In genomic region chr19:45028746-45029145, GRCm38 (mm10) we compare ENCODE assay signal across 12 mouse cellular contexts. TPM values are rescaled to one million over a fixed set of nuclear protein-coding genes. Genes with fewer than 3 reads are reported as not detected.
DNase-seq lines count a peak whose midpoint lies in the region; ATAC-seq and TF ChIP-seq lines count a peak whose summit lies in the region.
"Had no signal": no experiment of that assay in that cellular context is flagged by ENCODE, and none has a peak within 500 bp of the region (broad histone marks: within the 10 kb centered on the region; RNA-seq: fewer than 3 reads in every experiment).

No protein-coding gene starts in this region.

- H3K4me2 ChIP-seq in hindbrain, embryonic 12.5 days (replicated peaks) = no peak overlapping the region
- no peak overlapping the region for H3K4me2 ChIP-seq in hindbrain, embryonic 11.5 days (replicated peaks; ENCODE audit: low read depth, low read length)
- no peak overlapping the region for H3K4me2 ChIP-seq in intestine, embryonic 16.5 days (ENCODE audit: low read depth, low read length)

- no peaks in the 10 kb centered on the region for H3K27me3 ChIP-seq in cerebellum, adult 2 months (ENCODE audit: control insufficient read depth, insufficient read depth, low read length)
- no peaks in the 10 kb centered on the region for H3K27me3 ChIP-seq in hindbrain, embryonic 12.5 days
- H3K27me3 ChIP-seq in hindbrain, embryonic 11.5 days (ENCODE audit: control insufficient read depth, insufficient read depth, low read length) = no peaks in the 10 kb centered on the region
- H3K27me3 ChIP-seq in ES-Bruce4 (ENCODE audit: control insufficient read depth, insufficient read depth, low read length, poor library complexity, severe bottlenecking) = no peaks in the 10 kb centered on the region
- H3K27me3 ChIP-seq in intestine, embryonic 16.5 days (replicated peaks; ENCODE audit: control insufficient read depth, insufficient read depth, low read length) = no peaks in the 10 kb centered on the region

- no peak overlapping the region for H3K4me3 ChIP-seq in cerebellum, adult 2 months (replicated peaks; ENCODE audit: insufficient read depth, low read depth, low read length)
- H3K4me3 ChIP-seq in hindbrain, embryonic 12.5 days = no peak overlapping the region
- no peak overlapping the region for H3K4me3 ChIP-seq in hindbrain, embryonic 11.5 days (ENCODE audit: low read depth, low read length)
- H3K4me3 ChIP-seq in ES-Bruce4 (ENCODE audit: low read depth, low read length) = peak overlapping the region; percentile 13
- no peak overlapping the region for H3K4me3 ChIP-seq in intestine, embryonic 16.5 days (ENCODE audit: low read length)

- no peak for DNase-seq in cerebellum, adult 2 months
- no peak for DNase-seq in cerebellum, postnatal 14 days
- no peak for DNase-seq in hindbrain, embryonic 11.5 days (ENCODE audit: low spot score)
- DNase-seq in lung, adult 18-20 months = no peak
- DNase-seq: B cell, adult 2 months; cerebellum, adult 8-10 months; kidney, adult 2 months; liver; thymus, postnatal 4 days had no signal

- TF ChIP-seq EP300 in ES-Bruce4 (IDR thresholded peaks at IDR 0.05; ENCODE audit: insufficient read depth, low read depth, low read length) = no peak

- ATAC-seq in hindbrain, embryonic 12.5 days (ENCODE audit: low FRiP score) = no peak
- ATAC-seq in hindbrain, embryonic 11.5 days (ENCODE audit: low FRiP score) = no peak
- no peak for ATAC-seq in intestine, embryonic 16.5 days

- peaks cover 40% of the 10 kb centered on the region for H3K36me3 ChIP-seq in hindbrain, embryonic 12.5 days
- peaks cover 20% of the 10 kb centered on the region for H3K36me3 ChIP-seq in hindbrain, embryonic 11.5 days (ENCODE audit: control insufficient read depth, insufficient read depth, low read length)
- H3K36me3 ChIP-seq in ES-Bruce4 (ENCODE audit: control insufficient read depth, insufficient read depth, low read length, poor library complexity, severe bottlenecking) = no peaks in the 10 kb centered on the region
- peaks cover 24% of the 10 kb centered on the region for H3K36me3 ChIP-seq in intestine, embryonic 16.5 days (ENCODE audit: control insufficient read depth, insufficient read depth, low read length)

- TF ChIP-seq POLR2A in cerebellum, adult 2 months (IDR thresholded peaks at IDR 0.05; ENCODE audit: borderline replicate concordance, insufficient read depth, low read length) = no peak
- no peak for TF ChIP-seq POLR2A in ES-Bruce4 (IDR thresholded peaks at IDR 0.05; ENCODE audit: insufficient read depth, low read length)

- peak overlapping the region; percentile 24; the same call in 1 of the 2 replicates for H3K27ac ChIP-seq in cerebellum, adult 2 months (ENCODE audit: insufficient read depth, low read length)
- H3K27ac ChIP-seq in hindbrain, embryonic 12.5 days = peak overlapping the region; percentile 4; the same call in 1 of the 2 replicates
- no peak overlapping the region for H3K27ac ChIP-seq in hindbrain, embryonic 11.5 days (ENCODE audit: low read depth, low read length)
- H3K27ac ChIP-seq in ES-Bruce4 (ENCODE audit: insufficient read depth, low read length) = no peak overlapping the region
- H3K27ac ChIP-seq in intestine, embryonic 16.5 days (ENCODE audit: low read length) = 0 out of 2 replicates have a peak overlapping the region, but pooled peaks have one; percentile 0

- WGBS in cerebellum, adult 2 months = 51% methylated on average over 19 of the region's 19 CpGs
- WGBS in hindbrain, embryonic 12.5 days = 60% methylated on average over 19 of the region's 19 CpGs
- 60% methylated on average over 19 of the region's 19 CpGs for WGBS in hindbrain, embryonic 11.5 days
- 60% methylated on average over 19 of the region's 19 CpGs for WGBS in intestine, embryonic 16.5 days

- no peaks in the 10 kb centered on the region for H3K9me3 ChIP-seq in hindbrain, embryonic 12.5 days (replicated peaks)
- no peaks in the 10 kb centered on the region for H3K9me3 ChIP-seq in hindbrain, embryonic 11.5 days (ENCODE audit: control insufficient read depth, low read length)
- no peaks in the 10 kb centered on the region for H3K9me3 ChIP-seq in ES-Bruce4 (replicated peaks; ENCODE audit: control insufficient read depth, insufficient read depth, low read length, poor library complexity, severe bottlenecking)
- no peaks in the 10 kb centered on the region for H3K9me3 ChIP-seq in intestine, embryonic 16.5 days (ENCODE audit: control insufficient read depth, low read length)

- TF ChIP-seq CTCF in cerebellum, adult 2 months (IDR thresholded peaks at IDR 0.05; ENCODE audit: borderline replicate concordance, insufficient read depth, low read depth, low read length) = no peak
- no peak for TF ChIP-seq CTCF in ES-Bruce4 (IDR thresholded peaks at IDR 0.05; ENCODE audit: low read depth, low read length)

- no peak overlapping the region; the same call in 1 of the 2 replicates for H3K9ac ChIP-seq in hindbrain, embryonic 12.5 days
- no peak overlapping the region for H3K9ac ChIP-seq in hindbrain, embryonic 11.5 days (ENCODE audit: low read depth, low read length)
- peak overlapping the region; percentile 32; the same call in 1 of the 2 replicates for H3K9ac ChIP-seq in ES-Bruce4 (ENCODE audit: low read depth, poor library complexity, severe bottlenecking)
- H3K9ac ChIP-seq in intestine, embryonic 16.5 days (ENCODE audit: low read depth, low read length) = no peak overlapping the region

- H3K4me1 ChIP-seq in cerebellum, adult 2 months (ENCODE audit: control insufficient read depth, insufficient read depth, low read length) = peaks cover 18% of the 10 kb centered on the region
- peaks cover 28% of the 10 kb centered on the region for H3K4me1 ChIP-seq in hindbrain, embryonic 12.5 days
- no peaks in the 10 kb centered on the region; the same call in 1 of the 2 replicates for H3K4me1 ChIP-seq in hindbrain, embryonic 11.5 days (replicated peaks; ENCODE audit: control insufficient read depth, insufficient read depth, low read length)
- H3K4me1 ChIP-seq in ES-Bruce4 (ENCODE audit: control insufficient read depth, insufficient read depth, low read length) = peaks cover 15% of the 10 kb centered on the region
- peaks cover 30% of the 10 kb centered on the region for H3K4me1 ChIP-seq in intestine, embryonic 16.5 days (ENCODE audit: control insufficient read depth, insufficient read depth, low read length)

RNA-seq across cellular contexts. Expression of gene Lzts2, which starts 14.5 kb away (rescaled TPM):
- 54.1 and 56.3 TPM in 2 replicates for polyA plus RNA-seq in cerebellum, adult 2 months (2012; rRNA removed)
- polyA plus RNA-seq in hindbrain, embryonic 12.5 days (2016; fragmentation: Nextera tagmentation; extraction: Ambion mirVana) = 71.0 and 72.1 TPM in 2 replicates
- 39.7 and 41.0 TPM in 2 replicates for polyA plus RNA-seq in hindbrain, embryonic 11.5 days (2014; fragmentation: Nextera tagmentation; extraction: Ambion mirVana)
- 39.9 and 48.2 TPM in 2 replicates for polyA plus RNA-seq in ES-Bruce4 (2011; ENCODE audit: insufficient read depth, insufficient read length, low read depth, missing spikeins)
- polyA plus RNA-seq in intestine, embryonic 16.5 days (2015; fragmentation: Nextera tagmentation; extraction: Ambion mirVana) = 33.6 and 34.7 TPM in 2 replicates

RNA-seq across cellular contexts. Expression of gene Pdzd7, which starts 16.8 kb away (rescaled TPM):
- 7.6 and 9.1 TPM in 2 replicates for polyA plus RNA-seq in cerebellum, adult 2 months (2012; rRNA removed)
- 0.72 and 0.81 TPM in 2 replicates for polyA plus RNA-seq in hindbrain, embryonic 12.5 days (2016; fragmentation: Nextera tagmentation; extraction: Ambion mirVana)
- polyA plus RNA-seq in hindbrain, embryonic 11.5 days (2014; fragmentation: Nextera tagmentation; extraction: Ambion mirVana) = 0.62 TPM in 1 of 2 replicates, not detected in the other
- 0.97 and 1.3 TPM in 2 replicates for polyA plus RNA-seq in ES-Bruce4 (2011; ENCODE audit: insufficient read depth, insufficient read length, low read depth, missing spikeins)
- polyA plus RNA-seq in intestine, embryonic 16.5 days (2015; fragmentation: Nextera tagmentation; extraction: Ambion mirVana) = 0.43 and 0.49 TPM in 2 replicates

RNA-seq across cellular contexts. Expression of gene Sfxn3, which starts 18.6 kb away (rescaled TPM):
- polyA plus RNA-seq in cerebellum, adult 2 months (2012; rRNA removed) = 90.5 and 91.6 TPM in 2 replicates
- polyA plus RNA-seq in hindbrain, embryonic 12.5 days (2016; fragmentation: Nextera tagmentation; extraction: Ambion mirVana) = 38.2 and 41.6 TPM in 2 replicates
- 22.7 and 23.8 TPM in 2 replicates for polyA plus RNA-seq in hindbrain, embryonic 11.5 days (2014; fragmentation: Nextera tagmentation; extraction: Ambion mirVana)
- polyA plus RNA-seq in ES-Bruce4 (2011; ENCODE audit: insufficient read depth, insufficient read length, low read depth, missing spikeins) = 13.4 and 15.6 TPM in 2 replicates
- 16.5 and 18.2 TPM in 2 replicates for polyA plus RNA-seq in intestine, embryonic 16.5 days (2015; fragmentation: Nextera tagmentation; extraction: Ambion mirVana)

RNA-seq across cellular contexts. Expression of gene Mrpl43, which starts 22.5 kb away (rescaled TPM):
- 86.7 and 88.3 TPM in 2 replicates for polyA plus RNA-seq in cerebellum, adult 2 months (2012; rRNA removed)
- 79.4 and 81.6 TPM in 2 replicates for polyA plus RNA-seq in hindbrain, embryonic 12.5 days (2016; fragmentation: Nextera tagmentation; extraction: Ambion mirVana)
- polyA plus RNA-seq in hindbrain, embryonic 11.5 days (2014; fragmentation: Nextera tagmentation; extraction: Ambion mirVana) = 69.0 and 75.0 TPM in 2 replicates
- polyA plus RNA-seq in ES-Bruce4 (2011; ENCODE audit: insufficient read depth, insufficient read length, low read depth, missing spikeins) = 32.5 and 34.0 TPM in 2 replicates
- polyA plus RNA-seq in intestine, embryonic 16.5 days (2015; fragmentation: Nextera tagmentation; extraction: Ambion mirVana) = 74.7 and 76.4 TPM in 2 replicates

RNA-seq across cellular contexts. Expression of gene Twnk, which starts 23.3 kb away (rescaled TPM):
- polyA plus RNA-seq in cerebellum, adult 2 months (2012; rRNA removed) = 11.2 and 11.7 TPM in 2 replicates
- polyA plus RNA-seq in hindbrain, embryonic 12.5 days (2016; fragmentation: Nextera tagmentation; extraction: Ambion mirVana) = 19.7 and 21.7 TPM in 2 replicates
- 15.0 and 16.6 TPM in 2 replicates for polyA plus RNA-seq in hindbrain, embryonic 11.5 days (2014; fragmentation: Nextera tagmentation; extraction: Ambion mirVana)
- 23.2 and 24.5 TPM in 2 replicates for polyA plus RNA-seq in ES-Bruce4 (2011; ENCODE audit: insufficient read depth, insufficient read length, low read depth, missing spikeins)
- polyA plus RNA-seq in intestine, embryonic 16.5 days (2015; fragmentation: Nextera tagmentation; extraction: Ambion mirVana) = 19.8 and 21.0 TPM in 2 replicates

Comparison
In these comparisons a context has a peak if more than half of its experiments do, and no peak if none do; other contexts are left out.
1. H3K27ac ChIP-seq: peak in cerebellum, adult 2 months (single experiment), hindbrain, embryonic 12.5 days (single experiment) and intestine, embryonic 16.5 days (single experiment); none in hindbrain, embryonic 11.5 days (single experiment) and ES-Bruce4 (single experiment).